Mouse (Mus musculus): ENCODE data around the gene Grik2. TPM values are rescaled to one million over a fixed set of nuclear protein-coding genes. Genes with fewer than 3 reads are reported as not detected.
A peak's percentile ranks its signal among the peaks of the same experiment; 100 is the strongest.

Grik2 gene
- polyA plus RNA-seq, 1 experiment = 0.19 TPM

- Histone ChIP-seq H3K4me2 (ENCODE audit: low read depth) (peak overlapping the region; percentile 67), H3K79me2 (ENCODE audit: control insufficient read depth, insufficient read depth) (no peaks in the 10 kb centered on the region), H3K36me3 (ENCODE audit: control insufficient read depth, insufficient read depth) (no peaks in the 10 kb centered on the region), H3K4me3 (no peak overlapping the region), H3ac (ENCODE audit: control insufficient read depth, insufficient read length) (no peak overlapping the region), H3K27me3 (ENCODE audit: control insufficient read depth, insufficient read depth, insufficient read length) (no peaks in the 10 kb centered on the region)
- TF ChIP-seq MYOG (IDR thresholded peaks at IDR 0.05; ENCODE audit: control insufficient read depth in 1 of 3, insufficient read depth in 1 of 3, insufficient read length in 2 of 3, low read depth in 2 of 3) (no peak), TCF3 (IDR thresholded peaks at IDR 0.05; ENCODE audit: insufficient read length, low read depth) (no peak), USF1 (IDR thresholded peaks at IDR 0.05; ENCODE audit: low read depth) (no peak), POLR2A (IDR thresholded peaks at IDR 0.05; ENCODE audit: insufficient read length, low read depth) (no peak), SRF (IDR thresholded peaks at IDR 0.05; ENCODE audit: control insufficient read depth, insufficient read length, low read depth) (no peak), CEBPB (IDR thresholded peaks at IDR 0.05; ENCODE audit: insufficient read depth, poor library complexity, severe bottlenecking) (0 out of 2 replicates have a peak, but pooled peaks have one; percentile 48), E2F4 (IDR thresholded peaks at IDR 0.05; ENCODE audit: insufficient read depth) (no peak)
Measured at GRCm38 (mm10) chr10:49049391-49049790, 739.2 kb downstream of the Grik2 start.
